Mouse (Mus musculus): ENCODE data around the gene Rnase2a. TPM values are rescaled to one million over a fixed set of nuclear protein-coding genes. Genes with fewer than 3 reads are reported as not detected.
A peak's percentile ranks its signal among the peaks of the same experiment; 100 is the strongest.
"Not testable (repeated sequence)": the region's sequence is repeated elsewhere in the genome, so short reads cannot be mapped to it uniquely, and the experiment has no call there.

The Rnase2a gene
- not detected in 2 replicates for polyA plus RNA-seq (2012; rRNA removed)

GRCm38 (mm10) chr14:51256041-51256440, at the start of gene Rnase2a:
Gene Rnase2a, minus strand, starts transcription at chr14:51256112.
- no peak for DNase-seq (ENCODE audit: low read depth in 1 of 2, low spot score in 2 of 2)
- Histone ChIP-seq H3K4me3 (ENCODE audit: extremely low read depth, insufficient read depth, insufficient read length) (no peak within 1 kb of the TSS), H3K27me3 (ENCODE audit: control insufficient read depth, insufficient read depth, low read length) (no peaks in the 10 kb centered on the region), H3K27ac (ENCODE audit: insufficient read depth, low read length) (no peak within 1 kb of the TSS), H3K36me3 (ENCODE audit: control insufficient read depth, insufficient read depth, low read length) (no peaks in the 10 kb centered on the region), H3K4me1 (ENCODE audit: control insufficient read depth, insufficient read depth, insufficient read length) (no peaks in the 10 kb centered on the region)
- TF ChIP-seq POLR2A (IDR thresholded peaks at IDR 0.05; ENCODE audit: low read depth, low read length) (no peak), CTCF (IDR thresholded peaks at IDR 0.05; ENCODE audit: extremely low read depth, insufficient read depth, insufficient read length, insufficient replicate concordance) (no peak)
- WGBS = 96% methylated on average over 3 of the region's 3 CpGs

- WGBS = 65% methylated on average over 1 of the region's 1 CpGs
- Histone ChIP-seq H3K4me3 (ENCODE audit: extremely low read depth, insufficient read depth, insufficient read length) (no peak overlapping the region), H3K27me3 (ENCODE audit: control insufficient read depth, insufficient read depth, low read length) (no peaks in the 10 kb centered on the region), H3K27ac (ENCODE audit: insufficient read depth, low read length) (no peak overlapping the region), H3K4me1 (ENCODE audit: control insufficient read depth, insufficient read depth, insufficient read length) (no peaks in the 10 kb centered on the region), H3K36me3 (ENCODE audit: control insufficient read depth, insufficient read depth, low read length) (no peaks in the 10 kb centered on the region)
- TF ChIP-seq CTCF (IDR thresholded peaks at IDR 0.05; ENCODE audit: extremely low read depth, insufficient read depth, insufficient read length, insufficient replicate concordance) (no peak), POLR2A (IDR thresholded peaks at IDR 0.05; ENCODE audit: low read depth, low read length) (no peak)
- no peak for DNase-seq (ENCODE audit: low read depth in 1 of 2, low spot score in 2 of 2)
Observed at GRCm38 (mm10) chr14:51291505-51291904, 35.6 kb upstream of the Rnase2a start.

- 0% methylated on average over 1 of the region's 1 CpGs for WGBS
- H3K4me3 ChIP-seq (ENCODE audit: extremely low read depth, insufficient read depth, insufficient read length); H3K4me1 ChIP-seq (ENCODE audit: control insufficient read depth, insufficient read depth, insufficient read length); DNase-seq (ENCODE audit: low read depth in 1 of 2, low spot score in 2 of 2); H3K27ac ChIP-seq (ENCODE audit: insufficient read depth, low read length); H3K27me3 ChIP-seq (ENCODE audit: control insufficient read depth, insufficient read depth, low read length); H3K36me3 ChIP-seq (ENCODE audit: control insufficient read depth, insufficient read depth, low read length): not testable (repeated sequence)
Observed at GRCm38 (mm10) chr14:51278515-51278914, 22.6 kb upstream of the Rnase2a start.

- 90% methylated on average over 1 of the region's 1 CpGs for WGBS
- DNase-seq (ENCODE audit: low read depth in 1 of 2, low spot score in 2 of 2) = no peak
- TF ChIP-seq CTCF (IDR thresholded peaks at IDR 0.05; ENCODE audit: extremely low read depth, insufficient read depth, insufficient read length, insufficient replicate concordance) (no peak), POLR2A (IDR thresholded peaks at IDR 0.05; ENCODE audit: low read depth, low read length) (no peak)
- no peak overlapping the region for H3K27ac ChIP-seq (ENCODE audit: insufficient read depth, low read length)
- no peaks in the 10 kb centered on the region for H3K36me3 ChIP-seq (ENCODE audit: control insufficient read depth, insufficient read depth, low read length)
- no peaks in the 10 kb centered on the region for H3K27me3 ChIP-seq (ENCODE audit: control insufficient read depth, insufficient read depth, low read length)
- no peak overlapping the region for H3K4me3 ChIP-seq (ENCODE audit: extremely low read depth, insufficient read depth, insufficient read length)
- H3K4me1 ChIP-seq (ENCODE audit: control insufficient read depth, insufficient read depth, insufficient read length) = no peaks in the 10 kb centered on the region
Observed at GRCm38 (mm10) chr14:51268677-51269076, 12.8 kb upstream of the Rnase2a start.

- H3K27me3 ChIP-seq (ENCODE audit: control insufficient read depth, insufficient read depth, low read length) = no peaks in the 10 kb centered on the region
- H3K27ac ChIP-seq (ENCODE audit: insufficient read depth, low read length) = no peak overlapping the region
- TF ChIP-seq CTCF (IDR thresholded peaks at IDR 0.05; ENCODE audit: extremely low read depth, insufficient read depth, insufficient read length, insufficient replicate concordance) (peak; percentile 89), POLR2A (IDR thresholded peaks at IDR 0.05; ENCODE audit: low read depth, low read length) (no peak)
- DNase-seq (ENCODE audit: low read depth in 1 of 2, low spot score in 2 of 2) = peak; percentile 22 to 65
- no peak overlapping the region for H3K4me3 ChIP-seq (ENCODE audit: extremely low read depth, insufficient read depth, insufficient read length)
- H3K4me1 ChIP-seq (ENCODE audit: control insufficient read depth, insufficient read depth, insufficient read length) = no peaks in the 10 kb centered on the region; the same call in 1 of the 2 replicates
- H3K36me3 ChIP-seq (ENCODE audit: control insufficient read depth, insufficient read depth, low read length) = no peaks in the 10 kb centered on the region
- WGBS = 10% methylated on average over 9 of the region's 9 CpGs
Observed at GRCm38 (mm10) chr14:51266113-51266512, 10.2 kb upstream of the Rnase2a start.

GRCm38 (mm10) chr14:51265667-51266066, 9.8 kb upstream of the Rnase2a start:
- Histone ChIP-seq H3K27ac (ENCODE audit: insufficient read depth, low read length) (no peak overlapping the region), H3K4me1 (ENCODE audit: control insufficient read depth, insufficient read depth, insufficient read length) (no peaks in the 10 kb centered on the region; the same call in 1 of the 2 replicates), H3K27me3 (ENCODE audit: control insufficient read depth, insufficient read depth, low read length) (no peaks in the 10 kb centered on the region), H3K4me3 (ENCODE audit: extremely low read depth, insufficient read depth, insufficient read length) (no peak overlapping the region), H3K36me3 (ENCODE audit: control insufficient read depth, insufficient read depth, low read length) (no peaks in the 10 kb centered on the region)
- DNase-seq (ENCODE audit: low read depth in 1 of 2, low spot score in 2 of 2) = no peak
- TF ChIP-seq POLR2A (IDR thresholded peaks at IDR 0.05; ENCODE audit: low read depth, low read length) = no peak
- TF ChIP-seq CTCF (IDR thresholded peaks at IDR 0.05; ENCODE audit: extremely low read depth, insufficient read depth, insufficient read length, insufficient replicate concordance) = no peak
- 48% methylated on average over 4 of the region's 4 CpGs for WGBS

GRCm38 (mm10) chr14:51262397-51262796, 6.5 kb upstream of the Rnase2a start:
- Histone ChIP-seq H3K27me3 (ENCODE audit: control insufficient read depth, insufficient read depth, low read length) (no peaks in the 10 kb centered on the region), H3K36me3 (ENCODE audit: control insufficient read depth, insufficient read depth, low read length) (no peaks in the 10 kb centered on the region), H3K4me1 (ENCODE audit: control insufficient read depth, insufficient read depth, insufficient read length) (no peaks in the 10 kb centered on the region; the same call in 1 of the 2 replicates), H3K27ac (ENCODE audit: insufficient read depth, low read length) (no peak overlapping the region), H3K4me3 (ENCODE audit: extremely low read depth, insufficient read depth, insufficient read length) (no peak overlapping the region)
- TF ChIP-seq POLR2A (IDR thresholded peaks at IDR 0.05; ENCODE audit: low read depth, low read length) = no peak
- DNase-seq (ENCODE audit: low read depth in 1 of 2, low spot score in 2 of 2) = peak in 1 of 2 experiments; percentile 15
